Mouse (Mus musculus): ENCODE data around the gene Rsph14. TPM values are rescaled to one million over a fixed set of nuclear protein-coding genes. Genes with fewer than 3 reads are reported as not detected.
A peak's percentile ranks its signal among the peaks of the same experiment; 100 is the strongest.

The Rsph14 gene
- polyA plus RNA-seq, 1 experiment from 2014 or later: not detected

DNA sequence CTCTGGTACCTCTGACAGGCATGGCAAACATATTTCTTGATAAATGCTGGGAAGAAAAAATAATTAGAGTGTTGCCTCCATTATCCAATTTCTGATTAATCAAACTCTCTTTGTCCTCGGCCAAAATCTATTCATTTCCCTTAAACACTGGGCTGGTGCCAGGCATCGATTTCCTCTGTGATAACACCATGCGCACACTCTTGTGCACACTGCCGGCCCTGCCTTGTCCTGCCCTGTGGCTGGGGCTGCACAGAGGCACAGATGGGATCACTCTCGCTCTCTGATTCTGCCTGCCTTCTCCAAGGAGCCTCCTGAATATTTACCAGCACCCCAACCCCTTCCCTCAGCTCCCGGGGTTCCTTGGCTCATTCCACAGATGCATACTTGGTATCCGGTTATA lies 56.8 kb downstream of the Rsph14 start:
- no peak overlapping the region for H3K4me2 ChIP-seq (ENCODE audit: low read depth, low read length, severe bottlenecking)
- H3K27ac ChIP-seq (ENCODE audit: low read depth, low read length): no peak overlapping the region
- 85% methylated on average over 7 of the region's 7 CpGs for WGBS
- no peaks in the 10 kb centered on the region for H3K27me3 ChIP-seq (ENCODE audit: control insufficient read depth, insufficient read depth, low read length)
- DNase-seq (ENCODE audit: low spot score) (no peak), ATAC-seq (replicated peaks; ENCODE audit: low FRiP score) (no peak)
- no peaks in the 10 kb centered on the region for H3K4me1 ChIP-seq (replicated peaks; ENCODE audit: control insufficient read depth, insufficient read depth, low read length)
- no peaks in the 10 kb centered on the region for H3K36me3 ChIP-seq (ENCODE audit: control insufficient read depth, insufficient read depth, low read length)
- no peak overlapping the region for H3K9ac ChIP-seq (ENCODE audit: low read length)
- no peak overlapping the region for H3K4me3 ChIP-seq (ENCODE audit: low read depth, low read length)
- no peaks in the 10 kb centered on the region for H3K9me3 ChIP-seq (ENCODE audit: control insufficient read depth, low read length)

DNA sequence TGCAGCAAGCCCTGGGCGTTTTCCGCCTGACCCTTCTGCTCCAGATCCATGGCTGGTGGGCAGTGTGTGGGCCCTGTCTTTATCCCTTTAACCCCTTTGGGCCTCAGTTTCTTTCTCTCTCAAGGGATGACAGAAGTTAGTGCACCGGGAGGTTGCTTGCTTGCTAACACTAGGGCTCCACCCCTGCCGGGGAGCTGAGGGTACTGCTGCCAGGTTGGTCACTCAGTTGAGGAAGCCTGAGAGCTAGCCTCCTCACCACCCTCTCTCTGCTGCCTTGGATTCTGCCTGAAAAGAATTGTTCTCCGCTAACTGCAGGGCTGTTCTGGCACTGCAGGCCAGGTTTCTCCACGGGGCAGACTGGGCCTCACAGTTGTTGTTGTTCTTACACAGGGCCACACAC lies 59.4 kb downstream of the Rsph14 start:
- no peaks in the 10 kb centered on the region for H3K36me3 ChIP-seq (ENCODE audit: control insufficient read depth, insufficient read depth, low read length)
- 82% methylated on average over 6 of the region's 6 CpGs for WGBS
- no peaks in the 10 kb centered on the region for H3K27me3 ChIP-seq (ENCODE audit: control insufficient read depth, insufficient read depth, low read length)
- no peak overlapping the region for H3K4me3 ChIP-seq (ENCODE audit: low read depth, low read length)
- H3K4me2 ChIP-seq (ENCODE audit: low read depth, low read length, severe bottlenecking): no peak overlapping the region
- no peak for DNase-seq (ENCODE audit: low spot score)
- H3K27ac ChIP-seq (ENCODE audit: low read depth, low read length): no peak overlapping the region
- no peaks in the 10 kb centered on the region for H3K4me1 ChIP-seq (replicated peaks; ENCODE audit: control insufficient read depth, insufficient read depth, low read length)
- no peak overlapping the region for H3K9ac ChIP-seq (ENCODE audit: low read length)
- ATAC-seq (replicated peaks; ENCODE audit: low FRiP score): no peak
- H3K9me3 ChIP-seq (ENCODE audit: control insufficient read depth, low read length): no peaks in the 10 kb centered on the region

DNA sequence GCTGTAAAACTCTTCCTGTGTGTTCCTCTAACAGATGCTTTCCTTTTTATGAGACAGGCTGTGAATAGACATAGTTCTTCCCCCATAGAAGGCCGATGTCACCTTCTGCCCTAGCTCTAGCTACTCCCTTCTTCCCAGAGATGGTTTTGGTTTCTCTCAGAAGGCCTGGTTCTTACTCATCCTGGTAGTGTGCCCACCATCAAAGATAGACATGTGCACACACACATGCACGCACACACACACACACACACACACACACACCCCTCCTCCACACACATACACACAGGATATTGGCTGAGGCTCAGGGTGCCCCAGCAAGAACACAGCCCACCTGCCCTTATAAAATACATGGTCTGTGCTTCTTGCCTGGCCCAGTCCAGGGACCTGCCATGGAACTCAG lies 63.1 kb downstream of the Rsph14 start:
- Histone ChIP-seq H3K9ac (ENCODE audit: low read length) (no peak overlapping the region), H3K4me3 (ENCODE audit: low read depth, low read length) (no peak overlapping the region), H3K27me3 (ENCODE audit: control insufficient read depth, insufficient read depth, low read length) (peaks cover 3% of the 10 kb centered on the region), H3K36me3 (ENCODE audit: control insufficient read depth, insufficient read depth, low read length) (no peaks in the 10 kb centered on the region), H3K4me2 (ENCODE audit: low read depth, low read length, severe bottlenecking) (no peak overlapping the region), H3K9me3 (ENCODE audit: control insufficient read depth, low read length) (no peaks in the 10 kb centered on the region), H3K27ac (ENCODE audit: low read depth, low read length) (no peak overlapping the region), H3K4me1 (replicated peaks; ENCODE audit: control insufficient read depth, insufficient read depth, low read length) (peaks cover 3% of the 10 kb centered on the region; the same call in 1 of the 2 replicates)
- no peak for ATAC-seq (replicated peaks; ENCODE audit: low FRiP score)
- no peak for DNase-seq (ENCODE audit: low spot score)
- 95% methylated on average over 2 of the region's 2 CpGs for WGBS

DNA sequence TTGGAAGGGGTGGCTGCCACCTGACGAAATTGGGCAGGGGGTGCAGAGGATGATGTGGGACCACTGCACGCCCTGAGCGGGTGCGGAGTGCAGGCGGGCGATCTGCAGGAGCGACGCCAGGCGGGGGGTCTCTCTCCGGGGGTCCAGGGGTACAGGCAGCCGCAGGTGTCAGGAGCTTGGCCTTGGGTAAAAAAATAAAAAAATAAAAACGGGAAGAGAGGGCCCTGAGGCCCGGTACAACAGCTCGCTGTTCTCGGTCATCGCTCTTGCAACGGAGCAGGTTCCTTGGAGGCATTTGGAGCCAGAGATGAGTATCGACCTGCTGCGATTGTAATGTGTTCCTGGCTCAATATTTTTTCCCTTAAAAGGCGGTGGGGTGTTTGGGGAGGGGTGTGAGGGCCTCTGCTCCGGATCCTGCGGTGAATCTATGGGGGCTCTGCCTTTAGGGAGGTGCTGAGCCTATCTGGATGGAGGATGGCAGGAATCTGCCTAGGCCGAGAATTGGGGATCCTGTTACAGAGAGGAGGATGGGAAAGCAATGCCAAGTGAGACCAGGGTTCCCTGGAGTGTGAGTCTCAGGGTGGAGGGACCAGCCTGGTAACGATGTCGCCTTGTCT lies 64.6 kb downstream of the Rsph14 start:
- Histone ChIP-seq H3K27me3 (ENCODE audit: control insufficient read depth, insufficient read depth, low read length) (peaks cover 3% of the 10 kb centered on the region), H3K27ac (ENCODE audit: low read depth, low read length) (no peak overlapping the region)
- peak; percentile 56 for DNase-seq (ENCODE audit: low spot score)

DNA sequence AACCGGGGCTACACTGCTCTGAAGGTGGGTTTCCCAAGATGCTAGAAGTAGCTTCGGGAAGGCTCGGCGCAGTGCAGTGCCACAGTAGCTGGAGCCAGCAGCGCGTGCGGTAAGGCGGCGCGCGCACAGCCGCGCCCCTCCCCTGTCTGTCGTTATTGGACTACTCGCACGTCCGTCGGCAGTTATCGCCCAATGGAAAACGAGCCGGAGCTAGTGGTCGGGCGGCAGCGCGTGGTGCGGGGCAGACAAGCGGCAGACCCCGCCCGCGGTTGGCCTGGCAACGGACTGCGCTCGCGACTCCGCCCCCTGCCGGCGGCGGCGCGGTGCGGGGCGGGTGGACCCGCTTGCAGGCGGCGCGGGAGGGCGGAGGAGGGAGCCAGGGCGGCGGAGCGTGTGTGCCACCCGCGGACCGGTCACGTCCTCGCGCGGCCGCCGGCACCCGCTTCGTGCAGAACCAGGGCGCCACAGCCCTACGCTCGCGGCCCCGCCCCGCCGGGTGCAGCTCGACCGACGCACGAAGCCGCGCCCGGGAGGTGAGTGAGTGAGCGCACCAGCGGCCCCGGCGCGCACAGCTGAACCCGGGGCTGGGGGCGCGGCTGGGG lies 65.4 kb downstream of the Rsph14 start, which contains the start of gene Gnaz:
TSS of gene Gnaz (plus strand) at position 328 of the 602 bp plus-strand sequence.
- peak within 1 kb of the TSS; percentile 65 for H3K9ac ChIP-seq (ENCODE audit: low read length)
- H3K4me3 ChIP-seq (ENCODE audit: low read depth, low read length): peak within 1 kb of the TSS; percentile 67
- peaks cover 3% of the 10 kb centered on the region; the same call in 1 of the 2 replicates for H3K4me1 ChIP-seq (replicated peaks; ENCODE audit: control insufficient read depth, insufficient read depth, low read length)
- WGBS: under 1% methylated on average over 59 of the region's 83 CpGs
- no peaks in the 10 kb centered on the region for H3K9me3 ChIP-seq (ENCODE audit: control insufficient read depth, low read length)
- peaks cover 3% of the 10 kb centered on the region for H3K27me3 ChIP-seq (ENCODE audit: control insufficient read depth, insufficient read depth, low read length)
- DNase-seq (ENCODE audit: low spot score): peak; percentile 98
- H3K4me2 ChIP-seq (ENCODE audit: low read depth, low read length, severe bottlenecking): peak within 1 kb of the TSS; percentile 98
- peak; percentile 97 for ATAC-seq (replicated peaks; ENCODE audit: low FRiP score)
- H3K27ac ChIP-seq (ENCODE audit: low read depth, low read length): no peak within 1 kb of the TSS
- no peaks in the 10 kb centered on the region for H3K36me3 ChIP-seq (ENCODE audit: control insufficient read depth, insufficient read depth, low read length)

More for the DNA sequence above, 64.6 kb downstream of the Rsph14 start:
- Histone ChIP-seq H3K4me2 (ENCODE audit: low read depth, low read length, severe bottlenecking) (peak overlapping the region; percentile 98), H3K4me3 (ENCODE audit: low read depth, low read length) (peak overlapping the region; percentile 67), H3K36me3 (ENCODE audit: control insufficient read depth, insufficient read depth, low read length) (no peaks in the 10 kb centered on the region), H3K9me3 (ENCODE audit: control insufficient read depth, low read length) (no peaks in the 10 kb centered on the region), H3K9ac (ENCODE audit: low read length) (peak overlapping the region; percentile 65), H3K4me1 (replicated peaks; ENCODE audit: control insufficient read depth, insufficient read depth, low read length) (peaks cover 3% of the 10 kb centered on the region; the same call in 1 of the 2 replicates)
- 2% methylated on average over 25 of the region's 25 CpGs for WGBS
- ATAC-seq (replicated peaks; ENCODE audit: low FRiP score): no peak; the same call in 1 of the 2 replicates

DNA sequence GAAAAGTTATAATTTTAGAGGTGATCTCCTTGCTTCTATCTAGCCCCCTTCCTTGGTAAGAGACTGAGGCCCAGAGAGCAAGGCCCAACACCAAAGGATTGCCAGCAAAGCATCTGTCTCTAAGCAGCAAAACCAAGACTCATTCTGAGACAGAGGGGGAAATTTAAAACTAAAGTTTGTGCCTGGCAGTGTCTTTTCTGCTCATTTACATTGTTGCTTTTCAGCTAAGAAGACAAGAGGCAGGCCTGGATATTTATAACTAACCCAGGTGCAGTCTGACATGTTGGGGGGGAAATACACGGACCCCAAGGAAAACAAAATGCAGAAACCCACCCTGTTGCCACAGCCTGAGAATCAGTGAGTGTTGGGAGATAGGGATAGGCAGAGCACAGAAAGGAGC lies 68.0 kb downstream of the Rsph14 start:
- 86% methylated on average over 1 of the region's 1 CpGs for WGBS
- DNase-seq (ENCODE audit: low spot score) (no peak), ATAC-seq (replicated peaks; ENCODE audit: low FRiP score) (no peak)
- Histone ChIP-seq H3K27ac (ENCODE audit: low read depth, low read length) (no peak overlapping the region), H3K27me3 (ENCODE audit: control insufficient read depth, insufficient read depth, low read length) (peaks cover 3% of the 10 kb centered on the region), H3K4me2 (ENCODE audit: low read depth, low read length, severe bottlenecking) (no peak overlapping the region), H3K9me3 (ENCODE audit: control insufficient read depth, low read length) (no peaks in the 10 kb centered on the region), H3K36me3 (ENCODE audit: control insufficient read depth, insufficient read depth, low read length) (no peaks in the 10 kb centered on the region), H3K4me1 (replicated peaks; ENCODE audit: control insufficient read depth, insufficient read depth, low read length) (peaks cover 3% of the 10 kb centered on the region; the same call in 1 of the 2 replicates), H3K4me3 (ENCODE audit: low read depth, low read length) (no peak overlapping the region), H3K9ac (ENCODE audit: low read length) (no peak overlapping the region)

DNA sequence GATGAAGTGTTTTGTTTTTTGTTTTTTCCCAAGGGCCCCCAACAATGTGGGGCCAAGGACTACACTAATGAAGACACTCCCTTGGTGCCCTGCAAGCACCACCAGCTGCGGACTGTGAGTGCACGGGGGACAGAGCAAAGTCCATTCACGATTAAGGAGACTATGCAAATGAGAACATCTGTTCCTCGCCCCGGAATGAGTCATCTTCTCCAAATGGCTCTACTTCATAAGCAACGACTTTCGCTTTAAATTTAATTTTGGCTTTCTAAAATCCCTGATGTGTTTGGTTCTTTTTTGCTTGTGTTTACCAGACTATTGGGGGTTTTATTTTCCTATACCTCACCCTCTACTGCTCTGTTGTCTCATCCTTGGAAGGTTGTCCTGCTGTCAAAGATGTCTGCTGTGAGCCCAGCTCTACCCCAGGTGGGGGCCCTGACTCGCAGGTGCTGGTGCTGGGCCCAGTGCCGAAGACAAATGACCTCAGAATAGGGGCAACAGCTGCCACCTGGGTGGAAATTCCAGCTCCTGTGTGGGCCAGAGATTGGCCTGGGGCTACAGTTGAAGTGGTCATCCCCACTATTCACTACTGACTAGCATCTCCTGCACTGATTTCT lies 79.4 kb downstream of the Rsph14 start:
- no peak for ATAC-seq (replicated peaks; ENCODE audit: low FRiP score)
- Histone ChIP-seq H3K9ac (ENCODE audit: low read length) (no peak overlapping the region), H3K9me3 (ENCODE audit: control insufficient read depth, low read length) (no peaks in the 10 kb centered on the region), H3K4me1 (replicated peaks; ENCODE audit: control insufficient read depth, insufficient read depth, low read length) (no peaks in the 10 kb centered on the region), H3K27ac (ENCODE audit: low read depth, low read length) (no peak overlapping the region), H3K4me2 (ENCODE audit: low read depth, low read length, severe bottlenecking) (no peak overlapping the region), H3K27me3 (ENCODE audit: control insufficient read depth, insufficient read depth, low read length) (no peaks in the 10 kb centered on the region), H3K36me3 (ENCODE audit: control insufficient read depth, insufficient read depth, low read length) (no peaks in the 10 kb centered on the region), H3K4me3 (ENCODE audit: low read depth, low read length) (no peak overlapping the region)
- DNase-seq (ENCODE audit: low spot score): no peak
- WGBS: 49% methylated on average over 9 of the region's 9 CpGs

DNA sequence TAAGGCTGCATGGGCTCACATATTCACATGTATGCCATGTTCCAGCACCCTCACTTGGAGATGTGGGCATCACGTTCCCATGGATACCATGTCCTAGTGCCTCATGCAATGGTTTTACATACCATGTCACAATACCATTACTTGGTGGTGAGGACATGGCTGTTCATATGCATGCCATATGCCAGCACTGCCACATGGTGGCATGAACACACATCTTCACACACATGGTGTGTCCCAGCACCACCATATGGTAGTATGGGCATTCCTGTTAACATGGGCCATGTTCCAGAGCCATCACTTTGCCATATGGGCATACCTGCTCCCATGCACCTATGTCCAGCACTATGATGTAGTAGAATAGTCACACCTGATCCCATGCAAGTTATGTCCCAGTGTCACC lies 91.6 kb downstream of the Rsph14 start:
- WGBS: 86% methylated on average over 1 of the region's 1 CpGs
- no peaks in the 10 kb centered on the region for H3K9me3 ChIP-seq (ENCODE audit: control insufficient read depth, low read length)

More for the DNA sequence above, 91.6 kb downstream of the Rsph14 start:
- Histone ChIP-seq H3K9ac (ENCODE audit: low read length) (no peak overlapping the region), H3K4me2 (ENCODE audit: low read depth, low read length, severe bottlenecking) (no peak overlapping the region), H3K4me1 (replicated peaks; ENCODE audit: control insufficient read depth, insufficient read depth, low read length) (no peaks in the 10 kb centered on the region), H3K27me3 (ENCODE audit: control insufficient read depth, insufficient read depth, low read length) (no peaks in the 10 kb centered on the region), H3K36me3 (ENCODE audit: control insufficient read depth, insufficient read depth, low read length) (no peaks in the 10 kb centered on the region), H3K4me3 (ENCODE audit: low read depth, low read length) (no peak overlapping the region), H3K27ac (ENCODE audit: low read depth, low read length) (no peak overlapping the region)
- no peak for ATAC-seq (replicated peaks; ENCODE audit: low FRiP score)
- DNase-seq (ENCODE audit: low spot score): no peak

Measured in forebrain, embryonic 11.5 days (tissue).